Mouse (Mus musculus) left cerebral cortex, adult 6 months (tissue): ENCODE data around the gene Olfr837. TPM values are rescaled to one million over a fixed set of nuclear protein-coding genes. Genes with fewer than 3 reads are reported as not detected.

Source experiments
- long read RNA-seq, 2 experiments: library from polyadenylated mRNA; unstranded; transcript quantifications; one replicate each; pipeline ENCODE4 v2.0.0; 2019 to 2020
- polyA plus RNA-seq: library from polyadenylated mRNA; unstranded; fragments of <200 nt; fragmentation: Nextera tagmentation; gene quantifications from 2 replicates; pipeline ENCODE4 v1.2.3, GENCODE M21; 2021

Olfr837 gene
- not detected in 2 replicates for polyA plus RNA-seq
- long read RNA-seq, experiment 1, result 0 reads
- long read RNA-seq, experiment 2, result 0 reads

GRCm38 (mm10) chr9:19136017-19136416, at the start of gene Olfr837:
Gene Olfr837, plus strand, starts transcription at chr9:19136317.

DNA sequence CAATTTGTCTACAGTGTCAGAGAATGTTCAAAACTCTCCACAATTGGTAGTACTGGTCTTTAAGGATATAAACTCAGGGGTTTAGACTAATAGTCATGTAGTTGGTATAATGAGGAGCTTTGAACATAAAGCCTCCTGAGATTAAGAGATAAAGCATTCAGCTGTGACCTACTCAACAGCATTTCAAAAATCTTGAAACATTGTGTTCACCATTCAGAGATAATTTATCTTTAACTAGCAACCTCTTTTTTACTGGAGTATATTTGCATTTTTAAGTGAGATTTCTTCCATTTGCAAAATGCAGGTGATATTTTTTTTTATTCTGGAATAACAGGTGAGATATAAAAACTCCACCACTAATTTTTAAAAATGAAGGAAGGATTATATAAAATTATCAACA, 16.0 kb upstream of the Olfr837 start, which contains the start of gene Olfr836:
Gene Olfr836, plus strand, starts transcription at position 301 of the 400 bp plus-strand sequence.

DNA sequence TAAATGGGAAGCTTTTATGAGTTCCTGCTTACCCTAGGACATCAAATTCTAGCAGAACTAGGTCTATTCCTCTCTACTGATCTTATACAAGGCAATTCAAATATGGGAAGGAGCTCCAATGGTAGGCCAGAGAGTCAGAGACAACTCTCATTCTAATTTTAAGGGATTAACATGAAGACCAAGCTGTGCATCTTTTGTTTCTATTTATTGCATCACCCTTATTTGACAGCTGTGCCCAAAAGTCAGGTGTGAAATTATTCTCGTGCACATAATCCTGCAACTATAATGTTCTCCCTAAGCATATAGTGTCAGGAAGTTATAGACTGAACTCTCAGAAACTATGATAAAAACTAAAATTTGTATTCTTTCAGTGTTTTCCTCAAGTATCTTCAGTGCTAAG, 41.1 kb downstream of the Olfr837 start, which contains the start of gene Olfr839-ps1:
Gene Olfr839-ps1, minus strand, starts transcription at position 101 of the 400 bp plus-strand sequence.

Other genes starting within 250 kb of the Olfr837 start
- not detected in 2 replicates for gene Olfr832, start 199.2 kb upstream of the Olfr837 start, polyA plus RNA-seq
- not detected in 2 replicates for gene Olfr834, start 148.3 kb upstream of the Olfr837 start, polyA plus RNA-seq
- not detected in 2 replicates for gene Olfr835, start 103.6 kb upstream of the Olfr837 start, polyA plus RNA-seq
- gene Olfr836, start 15.9 kb upstream of the Olfr837 start, polyA plus RNA-seq, result not detected in 2 replicates
- gene Olfr839-ps1, start 41.0 kb downstream of the Olfr837 start, polyA plus RNA-seq, result not detected in 2 replicates
- gene Olfr843, start 115.7 kb downstream of the Olfr837 start, polyA plus RNA-seq, result not detected in 2 replicates
- not detected in 2 replicates for gene Olfr844, start 180.0 kb downstream of the Olfr837 start, polyA plus RNA-seq
- gene Olfr845, start 200.1 kb downstream of the Olfr837 start, polyA plus RNA-seq, result not detected in 2 replicates
- gene Olfr846, start 227.7 kb downstream of the Olfr837 start, polyA plus RNA-seq, result not detected in 2 replicates
- not detected in 2 replicates for gene Olfr847, start 242.4 kb downstream of the Olfr837 start, polyA plus RNA-seq